Mouse (Mus musculus) adrenal gland, postnatal 14 days (tissue): ENCODE measurements around the gene Lhb. TPM values are rescaled to one million over a fixed set of nuclear protein-coding genes. Genes with fewer than 3 reads are reported as not detected.

ENCODE experiments used
- microRNA-seq, 2 experiments: library from miRNA; unstranded; fragments of <30 nt; microRNA quantifications; one replicate each; pipeline ENCODE4 v1.2.0; 2021
- total RNA-seq: library from RNA; stranded (reverse); gene quantifications from 2 replicates; pipeline ENCODE4 v1.2.3, GENCODE M21; 2021

Gene Lhb
- total RNA-seq, 1 experiment from 2014 or later = not detected

Small RNA genes lying within 50 kb of the gene (microRNA-seq; reads per million reads assigned to microRNA genes)
- gene Gm22133 = 1.7 to 1.9 reads per million in 2 experiments

Other genes starting within 250 kb of the Lhb start
- not detected in 2 replicates for gene Gfy, start 241.3 kb upstream of the Lhb start, total RNA-seq
- not detected in 2 replicates for gene Pth2, start 239.8 kb upstream of the Lhb start, total RNA-seq
- gene Ccdc155, start 215.9 kb upstream of the Lhb start, total RNA-seq = 0.22 and 0.23 TPM in 2 replicates
- gene Dkkl1, start 208.7 kb upstream of the Lhb start, total RNA-seq = 0.98 TPM in 1 of 2 replicates, not detected in the other
- 17.8 and 19.2 TPM in 2 replicates for gene Tead2, start 205.1 kb upstream of the Lhb start, total RNA-seq
- gene Cd37, start 181.7 kb upstream of the Lhb start, total RNA-seq = 7.3 and 40.7 TPM in 2 replicates
- gene Slc6a16, start 179.7 kb upstream of the Lhb start, total RNA-seq = not detected in 2 replicates
- not detected in 2 replicates for gene Slc6a21, start 143.3 kb upstream of the Lhb start, total RNA-seq
- gene Trpm4, start 87.0 kb upstream of the Lhb start, total RNA-seq = 13.5 and 15.1 TPM in 2 replicates
- 0.15 and 0.45 TPM in 2 replicates for gene Hrc, start 85.5 kb upstream of the Lhb start, total RNA-seq
- 2.1 and 2.4 TPM in 2 replicates for gene Ppfia3, start 53.8 kb upstream of the Lhb start, total RNA-seq
- gene Lin7b, start 50.2 kb upstream of the Lhb start, total RNA-seq = 1.2 and 1.4 TPM in 2 replicates
- 265 and 280 TPM in 2 replicates for gene Snrnp70, start 25.1 kb upstream of the Lhb start, total RNA-seq
- not detected in 2 replicates for gene Kcna7, start 15.2 kb upstream of the Lhb start, total RNA-seq
- gene Ntf5, start 7.1 kb upstream of the Lhb start, total RNA-seq = not detected in 2 replicates
- gene Gys1, start 14.0 kb downstream of the Lhb start, total RNA-seq = 55.4 and 62.8 TPM in 2 replicates
- gene Ruvbl2, start 17.3 kb downstream of the Lhb start, total RNA-seq = 55.5 and 62.8 TPM in 2 replicates
- 638 and 688 TPM in 2 replicates for gene Ftl1, start 39.1 kb downstream of the Lhb start, total RNA-seq
- gene Bax, start 46.1 kb downstream of the Lhb start, total RNA-seq = 54.4 and 60.0 TPM in 2 replicates
- 0.49 and 1.1 TPM in 2 replicates for gene Tulp2, start 61.1 kb downstream of the Lhb start, total RNA-seq
- gene Gm45808, start 66.0 kb downstream of the Lhb start, total RNA-seq = 24.6 and 31.2 TPM in 2 replicates
- 46.8 and 54.1 TPM in 2 replicates for gene Dhdh, start 68.0 kb downstream of the Lhb start, total RNA-seq
- 199 and 204 TPM in 2 replicates for gene Nucb1, start 89.6 kb downstream of the Lhb start, total RNA-seq
- gene Ppp1r15a, start 105.4 kb downstream of the Lhb start, total RNA-seq = 37.3 and 55.7 TPM in 2 replicates
- gene Plekha4, start 105.5 kb downstream of the Lhb start, total RNA-seq = 3.8 and 6.5 TPM in 2 replicates
- gene Hsd17b14, start 134.1 kb downstream of the Lhb start, total RNA-seq = 0.67 and 1.2 TPM in 2 replicates
- gene Bcat2, start 149.3 kb downstream of the Lhb start, total RNA-seq = 149 and 151 TPM in 2 replicates
- 0.37 TPM in 1 of 2 replicates, not detected in the other for gene Fgf21, start 194.7 kb downstream of the Lhb start, total RNA-seq
- gene Fut1, start 196.5 kb downstream of the Lhb start, total RNA-seq = 0.11 TPM in 1 of 2 replicates, not detected in the other
- gene Izumo1, start 201.0 kb downstream of the Lhb start, total RNA-seq = 0.56 and 0.82 TPM in 2 replicates
- 33.0 and 35.4 TPM in 2 replicates for gene Rasip1, start 206.7 kb downstream of the Lhb start, total RNA-seq
- 4.9 and 8.5 TPM in 2 replicates for gene Mamstr, start 219.2 kb downstream of the Lhb start, total RNA-seq
- gene Fut2, start 245.6 kb downstream of the Lhb start, total RNA-seq = 0.11 TPM in 1 of 2 replicates, not detected in the other